Mouse (Mus musculus): ENCODE data around the gene Cuedc1. TPM values are rescaled to one million over a fixed set of nuclear protein-coding genes. Genes with fewer than 3 reads are reported as not detected.

Cuedc1 gene
- total and polyA plus RNA-seq, 3 experiments = 1.0 to 4.8 TPM; not detected in 1

- peaks cover 0 to 2% of the 10 kb centered on the region in 2 experiments; a peak in 2 of 4 replicates for H3K27me3 ChIP-seq (ENCODE audit: control insufficient read depth in 1 of 2, insufficient read depth in 2 of 2, low read length in 2 of 2)
- no peak for DNase-seq (ENCODE audit: low read depth, low spot score)
These were observed 56.0 kb downstream of the Cuedc1 start for GRCm38 (mm10) chr11:88153880-88154279.

DNA sequence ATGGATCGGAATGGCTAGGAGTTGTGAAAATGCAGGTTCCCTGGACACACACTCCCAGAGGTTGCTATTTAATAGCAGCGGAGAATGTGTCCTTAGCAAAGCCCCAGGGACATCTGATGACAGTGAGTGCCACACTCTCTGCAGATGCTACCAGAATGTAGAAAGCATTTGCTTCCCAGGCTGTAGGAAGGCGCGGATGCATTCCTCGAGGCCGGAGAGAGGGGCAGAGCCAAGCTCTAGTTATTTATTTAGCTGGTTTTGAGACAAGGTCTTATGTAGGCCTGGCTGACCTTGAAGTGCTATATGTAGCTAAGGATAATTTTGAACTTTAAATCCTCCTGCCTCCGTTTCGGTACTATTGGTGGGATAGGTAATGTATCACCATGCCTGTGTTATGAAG, 56.6 kb downstream of the Cuedc1 start:
- peaks cover 0 to 2% of the 10 kb centered on the region in 2 experiments; a peak in 2 of 4 replicates for H3K27me3 ChIP-seq (ENCODE audit: control insufficient read depth in 1 of 2, insufficient read depth in 2 of 2, low read length in 2 of 2)
- H3K27ac ChIP-seq (ENCODE audit: control insufficient read depth, low read depth, low read length) = no peak overlapping the region
- H3K4me1 ChIP-seq (ENCODE audit: control insufficient read depth in 1 of 2, insufficient read depth in 2 of 2, low read length in 2 of 2) = peaks cover 0 to 4% of the 10 kb centered on the region in 2 experiments; a peak in 1 of 4 replicates
- DNase-seq (ENCODE audit: low read depth, low spot score) = no peak
- H3K9ac ChIP-seq (ENCODE audit: control insufficient read depth, low read depth, low read length, poor library complexity, severe bottlenecking) = no peak overlapping the region
- no peaks in the 10 kb centered on the region for H3K79me2 ChIP-seq (ENCODE audit: control insufficient read depth, insufficient read depth, low read length, poor library complexity)
- no peaks in the 10 kb centered on the region for H3K9me3 ChIP-seq (replicated peaks; ENCODE audit: insufficient read depth, low read length)
- no peak overlapping the region for H3K4me3 ChIP-seq (ENCODE audit: control insufficient read depth in 1 of 2, insufficient read depth in 1 of 2, low read depth in 2 of 2, low read length in 2 of 2)
- no peaks in the 10 kb centered on the region for H3K36me3 ChIP-seq (ENCODE audit: control insufficient read depth in 1 of 2, insufficient read depth in 2 of 2, low read length in 2 of 2)
- no peak for TF ChIP-seq TBP (IDR thresholded peaks at IDR 0.05; ENCODE audit: low read depth, low read length)
- no peak for TF ChIP-seq KAT2A (conservative IDR thresholded peaks at IDR 0.05; ENCODE audit: low read depth, low read length)
- TF ChIP-seq ZKSCAN1 (IDR thresholded peaks at IDR 0.05; ENCODE audit: low read depth, low read length) = no peak
- no peak for TF ChIP-seq POLR2AphosphoS2 (IDR thresholded peaks at IDR 0.05; ENCODE audit: low read length)
- TF ChIP-seq NELFE (IDR thresholded peaks at IDR 0.05; ENCODE audit: low read depth, low read length) = no peak
- no peak for TF ChIP-seq HCFC1 (IDR thresholded peaks at IDR 0.05; ENCODE audit: low read depth, low read length)
- TF ChIP-seq RAD21 (IDR thresholded peaks at IDR 0.05; ENCODE audit: low read depth, low read length) = no peak
- TF ChIP-seq GABPA (IDR thresholded peaks at IDR 0.05; ENCODE audit: low read depth, low read length) = no peak
- no peak for TF ChIP-seq BHLHE40 (IDR thresholded peaks at IDR 0.05; ENCODE audit: borderline replicate concordance, low read depth, low read length)
- no peak for TF ChIP-seq SIN3A (IDR thresholded peaks at IDR 0.05; ENCODE audit: low read length)
- no peak for TF ChIP-seq GATA1 (IDR thresholded peaks at IDR 0.05; ENCODE audit: low read depth, low read length)
- TF ChIP-seq SMC3 (IDR thresholded peaks at IDR 0.05; ENCODE audit: low read depth, low read length) = no peak
- no peak for TF ChIP-seq MAX (IDR thresholded peaks at IDR 0.05; ENCODE audit: low read length)
- TF ChIP-seq TAL1 (IDR thresholded peaks at IDR 0.05; ENCODE audit: low read length) = no peak
- TF ChIP-seq MEF2A (IDR thresholded peaks at IDR 0.05; ENCODE audit: extremely low read depth, insufficient replicate concordance, low read depth, low read length, poor library complexity, severe bottlenecking) = no peak
- TF ChIP-seq ZNF384 (IDR thresholded peaks at IDR 0.05; ENCODE audit: low read depth, low read length) = no peak

More at GRCm38 (mm10) chr11:88153880-88154279, 56.0 kb downstream of the Cuedc1 start:
- TF ChIP-seq MEF2A (IDR thresholded peaks at IDR 0.05; ENCODE audit: extremely low read depth, insufficient replicate concordance, low read depth, low read length, poor library complexity, severe bottlenecking) (no peak), ZC3H11A (IDR thresholded peaks at IDR 0.05; ENCODE audit: low read depth, low read length) (no peak), TAL1 (IDR thresholded peaks at IDR 0.05; ENCODE audit: low read length) (no peak), SMC3 (IDR thresholded peaks at IDR 0.05; ENCODE audit: low read depth, low read length) (no peak), MAX (IDR thresholded peaks at IDR 0.05; ENCODE audit: low read length) (no peak), GABPA (IDR thresholded peaks at IDR 0.05; ENCODE audit: low read depth, low read length) (no peak), NRF1 (IDR thresholded peaks at IDR 0.05; ENCODE audit: insufficient read depth, low read depth, low read length, poor library complexity, severe bottlenecking) (no peak), ELF1 (IDR thresholded peaks at IDR 0.05; ENCODE audit: low read depth, low read length) (no peak), GATA1 (IDR thresholded peaks at IDR 0.05; ENCODE audit: low read depth, low read length) (no peak), JUND (IDR thresholded peaks at IDR 0.05; ENCODE audit: low read depth, low read length) (no peak), RAD21 (IDR thresholded peaks at IDR 0.05; ENCODE audit: low read depth, low read length) (no peak), TBP (IDR thresholded peaks at IDR 0.05; ENCODE audit: low read depth, low read length) (no peak), CTCF (IDR thresholded peaks at IDR 0.05 in 2 of 3, conservative IDR thresholded peaks at IDR 0.05 in 1 of 3; ENCODE audit: control insufficient read depth in 1 of 3, insufficient read depth in 1 of 3, low read depth in 2 of 3, low read length in 3 of 3, poor library complexity in 1 of 3, severe bottlenecking in 1 of 3) (no peak), MYB (IDR thresholded peaks at IDR 0.05; ENCODE audit: low read depth, low read length) (no peak), ZNF384 (IDR thresholded peaks at IDR 0.05; ENCODE audit: low read depth, low read length) (no peak), KAT2A (conservative IDR thresholded peaks at IDR 0.05; ENCODE audit: low read depth, low read length) (no peak), UBTF (IDR thresholded peaks at IDR 0.05; ENCODE audit: borderline replicate concordance, insufficient read depth, low read depth, low read length) (no peak), USF2 (IDR thresholded peaks at IDR 0.05; ENCODE audit: borderline replicate concordance in 1 of 2, insufficient read depth in 1 of 2, low read depth in 1 of 2, low read length in 2 of 2) (no peak), POLR2A (IDR thresholded peaks at IDR 0.05; ENCODE audit: control insufficient read depth in 1 of 2, insufficient read depth in 1 of 2, low read depth in 1 of 2, low read length in 2 of 2, poor library complexity in 1 of 2) (no peak), EP300 (IDR thresholded peaks at IDR 0.05; ENCODE audit: low read depth in 1 of 2, low read length in 2 of 2) (no peak)
- H3K36me3 ChIP-seq (ENCODE audit: control insufficient read depth in 1 of 2, insufficient read depth in 2 of 2, low read length in 2 of 2) = no peaks in the 10 kb centered on the region
- no peaks in the 10 kb centered on the region for H3K79me2 ChIP-seq (ENCODE audit: control insufficient read depth, insufficient read depth, low read length, poor library complexity)
- H3K4me3 ChIP-seq (ENCODE audit: control insufficient read depth in 1 of 2, insufficient read depth in 1 of 2, low read depth in 2 of 2, low read length in 2 of 2) = no peak overlapping the region
- H3K4me1 ChIP-seq (ENCODE audit: control insufficient read depth in 1 of 2, insufficient read depth in 2 of 2, low read length in 2 of 2) = peaks cover 0 to 5% of the 10 kb centered on the region in 2 experiments; a peak in 2 of 4 replicates
- H3K9ac ChIP-seq (ENCODE audit: control insufficient read depth, low read depth, low read length, poor library complexity, severe bottlenecking) = no peak overlapping the region
- H3K27ac ChIP-seq (ENCODE audit: control insufficient read depth, low read depth, low read length) = no peak overlapping the region
- no peaks in the 10 kb centered on the region for H3K9me3 ChIP-seq (replicated peaks; ENCODE audit: insufficient read depth, low read length)

All from MEL (cell line).